Mouse (Mus musculus) left cerebral cortex, adult 2 months (tissue): Measurements from ENCODE around the gene Fam155a. TPM values are rescaled to one million over a fixed set of nuclear protein-coding genes. Genes with fewer than 3 reads are reported as not detected.

ENCODE experiments used
- DNase-seq, 2 experiments: peaks; one replicate each; pipeline ENCODE4 v3.0.0; 2021 to 2022; ENCODE audit warnings: low spot score in 2 of 2, mixed read lengths in 1 of 2; ENCODE audit errors: extremely low spot score in 1 of 2
- H3K27ac ChIP-seq: fragments of 200-600 bp; 2 replicates; pipeline ENCODE4 v1.8.1; 2022
- H3K4me3 ChIP-seq: fragments of 200-600 bp; 2 replicates; pipeline ENCODE4 v1.8.1; 2022
- CTCF ChIP-seq: fragments of 200-600 bp; IDR thresholded peaks from 2 replicates; pipeline ENCODE4 v1.8.1; 2022; ENCODE audit warnings: antibody characterized with exemption, mild to moderate bottlenecking, moderate library complexity
- intact Hi-C: fragments of 180-260 bp; cut with DNase I; formaldehyde crosslinking; loops from one replicate; pipeline ENCODE4 v1.15.1; 2025
- total RNA-seq, 2 experiments: library from RNA; stranded (reverse); gene quantifications; 2 replicates each; pipeline ENCODE4 v1.2.3; 2021

Gene Fam155a
- total RNA-seq, 2 experiments from 2014 or later, result 118 to 119 TPM

DNA sequence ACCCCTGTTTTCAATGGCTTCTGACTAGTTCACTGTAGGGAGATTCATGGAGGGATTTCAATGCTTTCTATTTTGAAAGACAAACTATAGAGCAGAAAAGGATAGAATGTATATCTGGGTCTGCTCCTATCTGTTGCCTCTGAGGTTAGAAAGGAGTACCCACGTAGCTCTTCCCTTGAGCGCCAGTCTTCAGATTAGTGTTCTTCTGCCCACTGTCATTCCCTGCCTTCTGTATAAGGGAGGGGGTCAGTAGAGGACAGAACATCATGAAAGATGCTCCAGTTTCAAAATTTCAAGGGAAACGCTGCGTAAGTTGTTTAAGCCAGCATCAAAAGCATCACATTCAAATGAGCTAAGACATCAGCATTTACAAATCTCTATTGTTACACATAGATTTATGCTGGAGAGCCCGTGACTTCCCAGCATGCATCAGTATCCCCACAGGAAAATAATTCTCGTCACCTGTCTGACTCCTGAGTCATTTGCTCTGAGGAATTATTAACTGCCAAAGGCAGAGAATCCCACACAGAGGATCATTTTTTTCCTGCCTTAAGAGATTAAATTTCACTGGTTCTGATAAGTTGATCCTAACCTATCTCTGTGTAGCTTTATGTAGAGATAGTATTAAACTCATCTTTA lies 223.9 kb downstream of the Fam155a start:
- no peak overlapping the region for H3K27ac ChIP-seq
- intact Hi-C loops, result no loop called here
- DNase-seq, result no peak
- H3K4me3 ChIP-seq, result no peak overlapping the region
- TF ChIP-seq CTCF, result no peak

DNA sequence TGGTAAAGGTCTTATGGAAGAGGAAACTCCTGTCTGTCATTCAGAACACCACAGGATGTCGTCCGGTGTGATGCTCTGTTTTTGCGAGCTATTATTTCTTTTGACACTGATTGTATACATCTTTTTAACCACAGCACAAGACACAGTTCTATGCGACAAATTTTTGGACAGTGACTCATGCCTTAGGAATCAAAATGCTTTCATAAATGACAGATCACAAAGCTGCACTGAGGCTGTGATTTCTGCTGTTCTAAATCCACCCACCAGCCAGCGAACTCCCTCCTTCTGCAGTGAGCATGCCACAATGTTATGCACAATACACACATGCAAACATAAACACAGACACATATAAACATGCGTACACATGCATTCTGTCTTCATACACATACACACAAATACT lies 224.5 kb downstream of the Fam155a start:
- DNase-seq, result no peak
- intact Hi-C loops, result no loop called here
- H3K27ac ChIP-seq, result no peak overlapping the region

DNA sequence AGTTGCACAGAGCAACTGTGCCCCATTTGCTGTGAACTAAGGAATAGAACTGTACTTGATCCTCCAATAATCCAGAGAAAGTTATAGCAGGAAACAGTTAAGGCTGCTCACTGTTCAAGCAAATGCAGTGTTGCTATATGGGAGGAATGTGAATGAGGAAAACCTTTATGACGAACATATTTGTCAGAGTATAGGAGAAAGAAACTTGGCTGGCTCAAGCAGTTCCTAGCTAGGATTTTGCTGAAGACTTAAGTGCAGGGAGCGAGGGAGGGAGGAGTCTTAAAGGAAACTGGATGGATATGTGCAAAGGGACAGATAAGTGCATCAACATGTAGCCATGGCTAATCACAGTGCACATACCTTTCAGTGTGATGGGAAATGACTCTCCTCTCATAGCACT lies 225.3 kb downstream of the Fam155a start:
- intact Hi-C loops, result no loop called here
- no peak overlapping the region for H3K4me3 ChIP-seq
- H3K27ac ChIP-seq, result no peak overlapping the region
- no peak for DNase-seq
- no peak for TF ChIP-seq CTCF

More for the DNA sequence above, 224.5 kb downstream of the Fam155a start:
- H3K4me3 ChIP-seq, result no peak overlapping the region
- TF ChIP-seq CTCF, result no peak

DNA sequence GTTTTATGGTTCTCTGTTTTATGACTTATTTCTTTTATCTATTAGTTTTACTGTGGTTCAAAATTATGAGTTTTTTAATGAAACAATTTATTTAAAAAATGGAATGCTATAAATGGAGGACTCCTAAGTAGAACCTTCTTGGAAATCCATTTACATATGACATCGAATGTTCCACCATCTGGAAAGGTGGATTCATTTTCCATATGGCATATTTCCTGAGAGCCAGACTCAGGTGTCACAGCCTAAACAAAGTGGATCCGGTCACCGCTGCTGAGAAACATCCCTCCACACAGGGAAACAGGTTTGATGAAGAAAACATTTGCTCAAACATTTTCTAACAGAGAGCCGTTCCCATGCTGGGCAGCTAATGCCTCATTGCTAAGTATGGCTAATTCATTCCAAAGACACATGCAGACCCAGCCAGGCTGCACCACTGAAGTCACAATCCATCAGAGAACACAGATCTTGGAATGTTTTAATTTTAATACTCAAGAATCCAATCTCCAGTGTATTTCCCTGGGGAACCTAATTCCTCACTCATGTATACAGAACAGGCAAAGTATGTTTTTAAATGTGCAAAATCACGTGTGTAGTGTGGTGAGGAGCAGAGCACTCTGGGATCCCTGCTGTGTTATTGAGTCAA lies 235.1 kb downstream of the Fam155a start:
- no peak for DNase-seq
- Histone ChIP-seq H3K27ac (no peak overlapping the region), H3K4me3 (no peak overlapping the region)
- intact Hi-C loops, result no loop called here
- TF ChIP-seq CTCF, result no peak

DNA sequence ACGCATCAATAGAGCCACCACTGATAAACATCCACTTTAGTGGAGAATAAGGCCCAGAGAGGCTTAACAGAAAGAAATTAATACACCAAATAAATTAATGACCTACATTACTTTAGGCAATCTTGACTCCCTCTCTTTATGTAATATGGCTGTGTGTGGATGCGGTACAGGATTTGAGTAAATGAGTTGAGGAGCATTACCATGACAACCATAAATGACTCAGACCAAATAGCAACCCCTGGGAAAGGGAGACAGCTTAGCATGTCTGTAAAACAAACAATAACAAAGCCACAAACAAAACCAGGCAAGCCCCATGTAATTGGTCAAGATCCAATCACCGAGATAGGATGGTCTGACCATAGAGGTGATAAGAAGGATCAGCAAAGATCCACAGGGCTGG lies 244.4 kb downstream of the Fam155a start:
- H3K27ac ChIP-seq, result no peak overlapping the region
- TF ChIP-seq CTCF, result no peak
- no peak for DNase-seq
- intact Hi-C loops, result no loop called here
- H3K4me3 ChIP-seq, result no peak overlapping the region

DNA sequence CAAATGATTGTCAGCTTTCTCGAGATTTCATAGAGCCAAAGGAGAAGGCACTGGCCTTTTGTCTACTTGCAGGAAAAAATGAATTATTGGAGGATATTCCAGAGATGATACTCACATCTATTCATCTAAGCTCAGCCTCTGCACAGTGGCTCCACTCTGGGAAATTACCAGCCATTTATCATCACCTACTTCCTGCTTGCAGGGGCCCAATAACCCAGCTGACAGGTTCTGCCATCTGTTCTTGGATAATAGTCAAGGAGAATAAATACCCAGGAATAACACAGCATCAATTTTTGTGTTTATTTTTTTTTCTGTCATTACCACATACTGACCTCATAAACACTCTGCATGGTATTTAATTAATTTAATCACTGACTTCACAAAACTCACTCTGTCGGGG lies 249.4 kb downstream of the Fam155a start:
- TF ChIP-seq CTCF, result no peak
- intact Hi-C loops, result no loop called here
- H3K4me3 ChIP-seq, result no peak overlapping the region
- no peak overlapping the region for H3K27ac ChIP-seq
- DNase-seq, result no peak

DNA sequence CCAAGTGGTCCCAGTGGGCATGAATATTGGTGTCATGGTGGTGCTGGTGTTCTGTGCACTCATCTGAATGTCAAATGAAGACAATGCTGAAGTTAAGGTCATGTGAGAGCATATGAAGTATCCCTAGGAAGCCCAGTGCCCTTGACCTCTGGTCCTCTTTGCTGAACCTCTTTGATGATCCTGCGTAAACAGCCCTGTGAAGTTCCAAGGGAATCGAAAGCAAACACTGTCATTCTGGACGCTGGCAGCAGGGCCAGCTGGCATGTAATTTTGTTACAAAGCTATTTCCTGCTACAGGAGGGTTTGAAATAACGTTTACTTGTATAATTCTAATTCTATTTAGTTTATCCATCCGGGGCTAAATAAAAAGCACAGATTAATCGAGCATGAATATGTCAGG lies 270.2 kb downstream of the Fam155a start:
- no peak for DNase-seq
- Histone ChIP-seq H3K27ac (no peak overlapping the region), H3K4me3 (no peak overlapping the region)
- TF ChIP-seq CTCF, result no peak
- intact Hi-C loops, result no loop called here

DNA sequence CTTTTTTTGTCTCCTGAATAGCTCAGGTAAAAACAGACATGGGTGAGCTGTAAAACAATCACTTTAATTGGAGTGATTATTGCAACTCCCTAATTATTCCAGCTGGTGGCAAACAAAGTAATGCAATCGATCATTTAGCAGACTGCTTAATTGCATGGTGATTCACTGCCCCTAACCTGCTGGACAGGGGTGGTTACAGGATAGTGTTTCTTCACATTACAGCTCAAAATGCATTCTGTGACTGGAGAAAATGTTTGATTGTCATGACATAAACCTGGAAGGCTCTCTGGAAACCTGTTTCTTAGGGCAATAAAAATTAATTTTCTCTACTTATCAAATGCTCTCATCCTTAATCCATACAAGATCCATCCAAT lies 276.7 kb downstream of the Fam155a start:
- TF ChIP-seq CTCF, result no peak
- no peak overlapping the region for H3K27ac ChIP-seq

DNA sequence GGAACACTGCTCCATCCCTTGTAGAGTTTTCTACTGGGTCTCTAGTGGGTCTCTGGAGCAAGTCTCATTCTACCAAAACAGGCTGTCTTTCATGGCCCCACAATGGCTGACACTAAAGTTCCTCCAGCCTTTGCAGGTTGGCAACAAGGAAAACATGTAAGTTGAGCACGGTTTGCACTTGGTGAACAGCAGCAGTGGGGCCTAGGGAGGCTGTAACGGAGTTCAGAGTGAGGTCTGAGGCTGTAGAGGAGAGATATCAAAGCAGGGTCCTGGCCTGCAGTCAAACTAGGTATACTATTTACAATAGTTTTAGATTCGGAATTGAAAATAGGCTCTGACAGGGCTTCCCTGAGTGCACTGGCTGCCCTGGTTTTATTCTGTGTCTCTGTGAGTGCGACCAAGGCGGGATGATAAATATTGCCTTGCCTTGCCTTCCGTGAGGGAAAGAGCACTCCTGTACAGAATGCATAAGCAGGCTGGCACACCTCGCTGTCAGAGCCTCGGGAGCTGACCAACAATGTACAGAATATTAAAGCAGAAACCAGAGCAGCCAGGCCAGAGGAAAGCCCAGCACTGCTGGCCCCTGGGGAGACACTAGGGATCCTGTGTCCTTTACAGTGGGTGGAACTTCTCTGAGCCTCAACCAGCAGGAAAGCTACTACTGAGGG lies 277.3 kb downstream of the Fam155a start:
- intact Hi-C loops, result no loop called here
- Histone ChIP-seq H3K4me3 (no peak overlapping the region), H3K27ac (no peak overlapping the region)
- TF ChIP-seq CTCF, result no peak
- no peak for DNase-seq

More for the DNA sequence above, 276.7 kb downstream of the Fam155a start:
- H3K4me3 ChIP-seq, result no peak overlapping the region
- no peak for DNase-seq
- intact Hi-C loops, result no loop called here

DNA sequence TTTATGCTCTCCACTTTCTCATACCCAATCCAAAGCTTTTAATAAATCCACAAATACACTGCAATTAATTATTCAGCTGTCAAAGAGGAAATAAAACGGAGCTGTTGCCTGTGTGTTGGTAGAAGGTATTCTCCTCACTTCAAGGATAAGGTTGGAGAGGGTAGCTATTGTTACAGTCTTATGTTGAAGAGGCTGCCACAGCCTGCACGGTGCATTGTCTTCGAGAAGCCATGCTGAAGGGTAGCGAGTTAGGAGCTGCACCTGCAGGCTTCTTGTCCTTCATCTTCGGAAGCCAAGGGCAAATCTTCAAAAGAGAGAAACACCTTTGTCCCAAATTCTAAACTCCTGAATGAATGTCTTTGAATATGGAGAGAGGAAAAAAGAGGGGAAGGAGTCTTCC lies 288.4 kb downstream of the Fam155a start:
- no peak overlapping the region for H3K27ac ChIP-seq
- H3K4me3 ChIP-seq, result no peak overlapping the region
- no peak for TF ChIP-seq CTCF
- DNase-seq, result no peak
- intact Hi-C loops, result no loop called here

DNA sequence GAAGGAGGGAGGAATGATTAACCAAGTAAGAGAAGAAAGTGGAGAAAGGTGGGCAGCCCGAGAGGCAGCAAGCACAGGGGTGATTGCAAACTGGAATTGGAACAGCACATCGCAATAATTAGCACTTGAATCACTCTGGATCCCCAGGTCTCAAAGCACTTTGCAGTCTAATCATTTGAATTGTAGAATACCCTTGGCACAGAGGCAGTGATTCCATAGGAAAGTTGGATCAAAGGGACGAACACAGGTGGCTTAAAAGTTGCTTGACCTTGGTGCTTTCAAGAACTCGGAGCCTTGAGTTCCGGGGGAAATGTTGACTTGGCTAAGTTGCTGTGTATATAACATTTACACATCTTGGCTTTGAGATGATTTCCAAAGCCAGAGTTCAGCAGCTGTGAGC lies 299.7 kb downstream of the Fam155a start:
- no peak for DNase-seq
- no peak for TF ChIP-seq CTCF
- intact Hi-C loops, result no loop called here
- no peak overlapping the region for H3K27ac ChIP-seq
- no peak overlapping the region for H3K4me3 ChIP-seq

DNA sequence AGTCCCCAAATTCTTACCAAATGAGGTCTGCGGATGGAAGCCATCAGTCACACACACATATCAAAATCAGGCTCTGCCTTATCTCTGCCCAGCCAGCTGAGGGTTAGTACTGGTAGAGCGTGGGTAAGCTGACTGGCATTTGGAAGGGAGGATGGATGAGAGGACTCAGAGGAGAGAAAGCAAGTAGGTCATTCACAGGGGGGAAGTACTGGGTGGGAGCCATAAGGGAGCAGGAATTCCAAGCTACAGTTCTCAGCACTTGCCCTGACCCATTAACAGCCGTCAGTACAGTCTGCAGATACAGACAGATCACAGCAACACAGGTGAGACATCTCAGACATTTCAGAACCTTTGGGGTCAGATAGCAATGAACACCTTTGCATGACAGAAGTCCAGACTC lies 300.8 kb downstream of the Fam155a start:
- DNase-seq, result no peak
- TF ChIP-seq CTCF, result no peak
- no peak overlapping the region for H3K27ac ChIP-seq
- intact Hi-C loops, result no loop called here
- no peak overlapping the region for H3K4me3 ChIP-seq

DNA sequence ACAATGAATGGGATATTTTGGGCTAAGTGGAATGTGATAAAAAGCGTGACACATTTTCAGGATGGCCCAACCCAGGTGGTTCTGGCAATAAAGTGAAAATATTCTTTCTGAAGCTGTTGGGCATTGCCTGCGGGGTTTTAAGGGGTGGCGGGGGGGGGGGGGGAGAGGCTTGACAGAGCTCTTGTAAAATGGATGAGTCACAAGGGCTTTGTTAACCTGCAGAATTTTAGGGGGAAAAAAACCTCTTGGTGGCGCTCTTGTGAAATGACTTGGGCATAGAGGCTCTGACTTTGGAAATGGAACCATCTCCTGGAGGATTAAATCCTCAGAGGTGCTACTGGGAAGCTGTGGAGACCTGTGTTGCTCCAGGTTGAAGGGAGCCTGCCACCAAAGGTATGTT lies 309.9 kb downstream of the Fam155a start:
- Histone ChIP-seq H3K27ac (no peak overlapping the region), H3K4me3 (no peak overlapping the region)
- no peak; the same call in 1 of the 2 replicates for TF ChIP-seq CTCF
- intact Hi-C loops, result no loop called here
- no peak for DNase-seq
